Mouse (Mus musculus) lung, adult 2 months (tissue): ENCODE results near the gene Ppm1e.

Experiments
- CTCF ChIP-seq: fragments of 200-500 bp; IDR thresholded peaks from 2 replicates; pipeline ENCODE4 v1.5.1; 2011; ENCODE audit warnings: mild to moderate bottlenecking, low read length, control low read depth; ENCODE audit not compliant: insufficient read depth
- POLR2A ChIP-seq: fragments of 200-500 bp; IDR thresholded peaks from 2 replicates; pipeline ENCODE4 v1.6.1; 2011; ENCODE audit warnings: low read depth, mild to moderate bottlenecking, control low read depth, low read length, borderline replicate concordance; ENCODE audit errors: extremely low read depth

- no peak for TF ChIP-seq CTCF
- no peak for TF ChIP-seq POLR2A
Observed at GRCm38 (mm10) chr11:87358331-87359261, at the start of gene Ppm1e.
